Mouse (Mus musculus) liver, postnatal 0 days (tissue): ENCODE data around the gene Tomm34.

Experiments used
- CTCF ChIP-seq: sonication (generic); IDR thresholded peaks from 2 replicates; pipeline ENCODE4 v1.5.1; 2016; ENCODE audit warnings: antibody characterized with exemption, low read depth
- EP300 ChIP-seq: IDR thresholded peaks from 2 replicates; pipeline ENCODE4 v1.6.1; 2016; ENCODE audit warnings: antibody characterized with exemption, low read depth, mild to moderate bottlenecking

DNA sequence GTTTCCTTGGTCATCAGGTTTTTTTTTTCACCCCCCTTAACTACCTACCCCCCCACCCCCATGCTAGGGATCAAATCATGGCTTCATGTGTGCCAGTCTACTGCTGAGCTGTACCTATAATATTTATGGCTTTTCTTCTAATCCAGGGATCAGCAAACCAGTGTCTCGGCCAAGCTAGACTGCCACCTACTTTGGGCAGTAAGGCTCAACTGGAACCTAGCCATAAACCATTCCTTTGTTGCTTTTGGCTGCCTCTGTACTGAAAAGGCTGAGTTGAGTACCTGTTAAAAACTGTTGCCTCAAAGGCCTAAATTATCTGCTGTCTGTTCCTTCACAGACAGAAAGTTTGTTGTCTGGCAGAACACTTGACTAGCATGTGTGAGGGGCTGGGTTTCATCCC, 31.0 kb upstream of the Tomm34 start:
- TF ChIP-seq CTCF (no peak), EP300 (no peak)
